Mouse (Mus musculus) kidney, adult 2 months (tissue): Measurements from ENCODE around the gene Clptm1.

ENCODE experiments used
- CTCF ChIP-seq: fragments of 200-500 bp; conservative IDR thresholded peaks from 2 replicates; pipeline ENCODE4 v1.5.1; 2011; ENCODE audit warnings: low read depth, mild to moderate bottlenecking, control low read depth, low read length, moderate library complexity, mixed read lengths; ENCODE audit not compliant: insufficient read depth, insufficient read length
- POLR2A ChIP-seq: fragments of 200-500 bp; IDR thresholded peaks from one replicate; pipeline ENCODE4 v1.6.1; 2011; ENCODE audit warnings: low read depth, low read length, control low read depth

DNA sequence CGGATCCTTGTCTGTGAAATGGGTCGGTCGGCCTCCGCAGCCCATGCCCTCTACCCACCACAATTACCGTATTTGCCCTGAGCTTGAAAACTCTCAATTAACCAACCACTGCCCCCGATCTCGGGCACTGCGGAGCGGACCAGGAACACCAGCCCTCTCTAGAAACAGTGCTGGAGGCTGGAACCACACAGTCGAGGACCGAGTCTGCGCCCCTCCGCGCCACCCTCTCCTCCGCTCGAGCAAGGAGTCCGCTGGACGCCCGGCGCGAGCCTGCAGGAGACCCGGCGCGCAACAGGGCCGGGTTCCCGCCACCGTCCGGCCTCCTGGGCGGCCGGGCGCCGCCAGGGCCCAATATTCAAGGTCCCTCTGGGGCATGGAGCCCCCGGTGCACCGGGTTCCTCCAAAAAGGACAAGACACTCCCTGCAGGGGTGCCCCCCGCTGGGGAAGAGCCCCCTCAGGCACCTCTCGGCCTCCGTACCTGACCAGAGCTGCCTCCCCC, 328 bp downstream of the Clptm1 start:
- no peak for TF ChIP-seq CTCF
- no peak for TF ChIP-seq POLR2A
